Mouse (Mus musculus) large intestine, adult 2 months (tissue): ENCODE measurements around the gene Dock1. TPM values are rescaled to one million over a fixed set of nuclear protein-coding genes. Genes with fewer than 3 reads are reported as not detected.

ENCODE experiments used
- DNase-seq: peaks from one replicate; pipeline ENCODE4 v3.0.0-alpha.2; 2012; ENCODE audit warnings: low read depth, low spot score
- WGBS: fragments of 180-500 bp; shearing (Covaris S2); methylation state at CpG from one replicate; pipeline ENCODE4 v1.1.7; 2018; 5-methylcytosine and 5-hydroxymethylcytosine counted together
- polyA plus RNA-seq: library from polyadenylated mRNA; depleted of rRNA; stranded (reverse); fragments of >200 nt; gene quantifications from 2 replicates; pipeline ENCODE4 v1.2.3, GENCODE M21; 2012

Dock1 gene
- polyA plus RNA-seq, 1 experiment, result 8.8 TPM

- no peak for DNase-seq
- 85% methylated on average over 4 of the region's 4 CpGs for WGBS
Observed at GRCm38 (mm10) chr7:134804422-134804821, 134.0 kb downstream of the Dock1 start.

GRCm38 (mm10) chr7:134806799-134807198 lies 136.3 kb downstream of the Dock1 start:
- DNase-seq, result no peak
- 93% methylated on average over 6 of the region's 6 CpGs for WGBS

GRCm38 (mm10) chr7:134808406-134808805 lies 138.0 kb downstream of the Dock1 start:
- DNase-seq, result no peak
- 86% methylated on average over 2 of the region's 2 CpGs for WGBS

- DNase-seq, result no peak
- 94% methylated on average over 6 of the region's 6 CpGs for WGBS
Observed at GRCm38 (mm10) chr7:134809241-134809975, 139.0 kb downstream of the Dock1 start.

DNA sequence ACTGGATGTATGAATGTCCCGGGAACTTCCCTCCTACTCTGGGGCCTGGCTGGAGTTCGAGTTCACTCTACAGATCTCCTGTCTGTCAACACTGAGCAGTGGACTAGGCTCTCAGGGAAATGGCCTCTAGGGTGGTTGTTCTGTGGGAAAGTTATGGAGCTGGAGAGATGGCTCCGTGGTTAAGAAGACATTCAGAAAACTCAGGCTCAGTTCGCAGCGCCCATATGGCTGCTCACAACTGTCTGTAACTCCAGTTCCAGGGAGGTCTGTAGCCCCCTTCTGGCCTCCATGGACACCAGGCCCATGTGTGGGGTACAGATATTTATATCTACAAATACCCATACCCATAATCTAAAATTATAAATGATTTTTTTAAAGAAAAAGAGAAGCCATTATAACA lies 148.0 kb downstream of the Dock1 start:
- DNase-seq, result no peak
- 97% methylated on average over 5 of the region's 5 CpGs for WGBS

GRCm38 (mm10) chr7:134821264-134821663 lies 150.8 kb downstream of the Dock1 start:
- WGBS, result 53% methylated on average over 1 of the region's 1 CpGs
- DNase-seq, result no peak

GRCm38 (mm10) chr7:134822006-134822405 lies 151.6 kb downstream of the Dock1 start:
- DNase-seq, result no peak
- 74% methylated on average over 3 of the region's 3 CpGs for WGBS

DNA sequence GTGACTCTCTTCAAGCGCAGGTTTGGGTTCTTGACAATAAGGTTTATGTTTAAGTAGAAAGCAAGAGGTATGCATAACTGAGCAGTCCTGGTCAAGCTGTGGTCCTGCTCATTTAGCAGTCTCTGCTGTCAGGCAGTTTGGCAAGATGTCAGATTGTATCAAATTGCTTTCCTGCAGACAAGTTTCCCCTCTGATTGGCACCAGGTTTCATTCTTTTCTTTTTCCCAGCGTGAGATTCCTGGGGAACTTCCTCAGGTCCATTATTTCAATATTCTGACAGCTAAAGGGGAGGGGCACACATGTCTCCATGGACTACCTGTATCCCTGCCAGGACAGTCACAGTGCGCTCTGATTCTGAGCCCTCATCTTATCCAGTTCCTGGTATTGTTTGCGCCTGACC lies 153.4 kb downstream of the Dock1 start:
- WGBS, result 78% methylated on average over 4 of the region's 4 CpGs
- no peak for DNase-seq

GRCm38 (mm10) chr7:134840066-134840465 lies 169.6 kb downstream of the Dock1 start:
- no peak for DNase-seq
- WGBS, result 95% methylated on average over 2 of the region's 2 CpGs

- WGBS, result 91% methylated on average over 4 of the region's 4 CpGs
- DNase-seq, result no peak
Observed at GRCm38 (mm10) chr7:134842751-134843150, 172.3 kb downstream of the Dock1 start.

DNA sequence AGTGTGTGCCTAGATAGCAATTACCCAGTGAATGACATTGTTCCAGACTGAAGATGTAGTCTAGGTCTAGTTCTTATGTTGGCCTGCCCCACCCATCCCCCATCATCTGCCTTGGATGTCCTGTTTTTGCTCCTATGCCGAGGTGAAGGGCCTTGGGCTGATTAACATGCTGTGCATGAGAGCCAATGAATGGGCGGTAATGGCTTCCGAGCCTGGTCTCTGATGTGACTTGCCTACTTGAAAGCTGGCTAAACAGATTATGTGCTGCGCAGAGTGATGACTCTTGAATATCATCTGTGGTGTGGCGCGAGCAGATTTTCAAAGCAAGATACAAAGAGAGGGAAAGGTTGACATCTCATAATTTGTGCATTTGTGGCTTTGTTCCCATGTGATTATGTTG lies 191.5 kb downstream of the Dock1 start:
- DNase-seq, result no peak
- 89% methylated on average over 6 of the region's 6 CpGs for WGBS

- DNase-seq, result peak; percentile 2
- 77% methylated on average over 2 of the region's 2 CpGs for WGBS
Observed at GRCm38 (mm10) chr7:134864175-134864574, 193.7 kb downstream of the Dock1 start.

- 81% methylated on average over 3 of the region's 3 CpGs for WGBS
- no peak for DNase-seq
Observed at GRCm38 (mm10) chr7:134872511-134872910, 202.1 kb downstream of the Dock1 start.

DNA sequence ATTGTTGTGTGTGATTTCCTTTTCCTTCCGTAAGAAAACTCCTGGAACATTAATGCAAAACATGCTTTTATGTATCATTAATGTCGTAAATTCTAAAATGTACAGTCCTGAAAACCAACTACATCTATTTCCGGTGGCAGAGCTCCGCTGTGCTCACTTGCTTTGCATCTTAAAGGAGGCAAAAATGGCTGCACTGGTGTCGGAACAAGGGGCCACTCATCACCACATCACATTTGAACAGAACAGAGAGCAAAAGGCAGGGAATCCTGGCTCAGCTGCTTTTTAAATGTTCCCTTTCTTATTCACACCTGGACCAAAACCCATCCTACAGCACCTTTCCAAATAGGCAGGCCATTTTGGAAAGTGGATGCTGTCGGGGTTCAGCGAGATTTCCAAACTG lies 202.5 kb downstream of the Dock1 start:
- 92% methylated on average over 7 of the region's 7 CpGs for WGBS
- DNase-seq, result no peak

DNA sequence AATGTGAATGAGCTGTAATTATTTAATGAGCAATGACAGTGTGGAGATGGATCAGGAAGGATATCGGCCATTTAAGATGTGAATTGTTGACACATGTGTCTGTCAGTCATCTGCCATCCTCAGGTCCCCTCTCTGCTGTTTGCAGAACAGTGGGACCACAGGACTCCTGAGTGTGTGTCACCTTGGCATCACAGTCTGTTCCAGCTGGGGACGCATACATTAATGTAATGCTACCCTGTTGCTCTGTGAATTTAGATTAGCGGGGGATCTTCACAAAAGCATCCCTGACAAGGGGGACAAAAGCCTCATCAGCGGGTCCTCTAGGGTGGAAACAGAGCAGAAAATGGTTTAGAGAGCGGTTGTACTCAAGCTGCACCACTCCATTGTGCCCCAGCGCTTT lies 208.5 kb downstream of the Dock1 start:
- DNase-seq, result no peak
- WGBS, result 92% methylated on average over 6 of the region's 6 CpGs

DNA sequence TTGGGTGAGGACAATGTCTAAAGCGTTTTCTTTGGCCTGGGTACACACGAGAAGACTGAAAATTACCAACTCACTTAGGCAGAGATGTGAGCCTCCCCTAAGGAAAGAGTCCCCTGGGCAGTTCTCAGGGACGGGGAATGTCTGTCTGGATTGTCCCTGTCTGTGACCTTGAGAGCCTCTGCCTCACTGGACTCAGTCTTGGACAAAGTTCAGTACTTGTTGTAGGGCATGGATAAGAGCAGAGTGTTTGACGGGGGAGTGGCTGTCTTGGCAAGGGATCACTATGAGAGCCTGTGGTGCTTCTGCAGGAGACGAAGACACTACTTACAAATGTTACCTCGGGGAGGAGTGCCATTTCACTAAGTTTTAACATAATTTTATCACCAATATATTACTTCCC lies 210.0 kb downstream of the Dock1 start:
- WGBS, result 62% methylated on average over 6 of the region's 6 CpGs
- no peak for DNase-seq

- WGBS, result 75% methylated on average over 6 of the region's 6 CpGs
- DNase-seq, result no peak
Observed at GRCm38 (mm10) chr7:134883516-134883915, 213.1 kb downstream of the Dock1 start.

- 96% methylated on average over 13 of the region's 13 CpGs for WGBS
Observed at GRCm38 (mm10) chr7:134892449-134892871, 222.0 kb downstream of the Dock1 start.

GRCm38 (mm10) chr7:134892972-134893371 lies 222.5 kb downstream of the Dock1 start:
- peak; percentile 14 for DNase-seq
- 66% methylated on average over 4 of the region's 4 CpGs for WGBS

More at GRCm38 (mm10) chr7:134892449-134892871, 222.0 kb downstream of the Dock1 start:
- no peak for DNase-seq

- WGBS, result 83% methylated on average over 2 of the region's 2 CpGs
- DNase-seq, result no peak
Observed at GRCm38 (mm10) chr7:134894604-134895003, 224.2 kb downstream of the Dock1 start.

GRCm38 (mm10) chr7:134899462-134899861 lies 229.0 kb downstream of the Dock1 start:
- WGBS, result 72% methylated on average over 2 of the region's 2 CpGs
- DNase-seq, result no peak

GRCm38 (mm10) chr7:134901992-134902391 lies 231.5 kb downstream of the Dock1 start:
- 92% methylated on average over 2 of the region's 2 CpGs for WGBS
- no peak for DNase-seq
